ENCODE assay signal across 9 mouse cellular contexts in genomic region chr2:130176820-130177219, GRCm38 (mm10). TPM values are rescaled to one million over a fixed set of nuclear protein-coding genes. Genes with fewer than 3 reads are reported as not detected.
DNase-seq lines count a peak whose midpoint lies in the region; ATAC-seq and TF ChIP-seq lines count a peak whose summit lies in the region.
"Had no signal": no experiment of that assay in that cellular context is flagged by ENCODE, and none has a peak within 500 bp of the region (broad histone marks: within the 10 kb centered on the region; RNA-seq: fewer than 3 reads in every experiment).

No protein-coding gene starts in this region.

- TF ChIP-seq CTCF in forebrain, postnatal 0 days (IDR thresholded peaks at IDR 0.05; ENCODE audit: low read depth), result no peak

- H3K27ac ChIP-seq in forebrain, postnatal 0 days (ENCODE audit: low read depth, low read length), result no peak overlapping the region
- H3K27ac ChIP-seq in limb, embryonic 15.5 days, result no peak overlapping the region
- H3K27ac ChIP-seq in stomach, embryonic 16.5 days (ENCODE audit: low read length), result no peak overlapping the region

- no peaks in the 10 kb centered on the region for H3K27me3 ChIP-seq in megakaryocyte, embryonic 14.5 days (replicated peaks)
- H3K27me3 ChIP-seq in forebrain, postnatal 0 days (ENCODE audit: insufficient read depth, low read length), result no peaks in the 10 kb centered on the region
- H3K27me3 ChIP-seq in limb, embryonic 15.5 days, result no peaks in the 10 kb centered on the region
- H3K27me3 ChIP-seq in stomach, embryonic 16.5 days (ENCODE audit: control insufficient read depth, insufficient read depth, low read length), result no peaks in the 10 kb centered on the region

- no peaks in the 10 kb centered on the region for H3K9me3 ChIP-seq in megakaryocyte, embryonic 14.5 days
- H3K9me3 ChIP-seq in forebrain, postnatal 0 days (ENCODE audit: low read length), result no peaks in the 10 kb centered on the region
- H3K9me3 ChIP-seq in limb, embryonic 15.5 days, result no peaks in the 10 kb centered on the region
- H3K9me3 ChIP-seq in stomach, embryonic 16.5 days (replicated peaks; ENCODE audit: control insufficient read depth, low read length), result no peaks in the 10 kb centered on the region

- peaks cover 54% of the 10 kb centered on the region for H3K36me3 ChIP-seq in megakaryocyte, embryonic 14.5 days (replicated peaks; ENCODE audit: low read length)
- peaks cover 45% of the 10 kb centered on the region for H3K36me3 ChIP-seq in forebrain, postnatal 0 days (ENCODE audit: insufficient read depth)
- H3K36me3 ChIP-seq in limb, embryonic 15.5 days, result peaks cover 42% of the 10 kb centered on the region
- H3K36me3 ChIP-seq in stomach, embryonic 16.5 days (ENCODE audit: control insufficient read depth, insufficient read depth, low read length), result peaks cover 39% of the 10 kb centered on the region

- H3K4me1 ChIP-seq in megakaryocyte, embryonic 14.5 days, result peaks cover 33% of the 10 kb centered on the region
- peaks cover 10% of the 10 kb centered on the region for H3K4me1 ChIP-seq in forebrain, postnatal 0 days (ENCODE audit: insufficient read depth)
- peaks cover 21% of the 10 kb centered on the region for H3K4me1 ChIP-seq in limb, embryonic 15.5 days
- peaks cover 18% of the 10 kb centered on the region for H3K4me1 ChIP-seq in stomach, embryonic 16.5 days (ENCODE audit: control insufficient read depth, insufficient read depth, low read length)

- H3K4me2 ChIP-seq in forebrain, postnatal 0 days (ENCODE audit: low read depth), result peak overlapping the region; percentile 69; the same call in 1 of the 2 replicates
- peak overlapping the region; percentile 52 for H3K4me2 ChIP-seq in limb, embryonic 15.5 days
- H3K4me2 ChIP-seq in stomach, embryonic 16.5 days (ENCODE audit: low read depth, low read length), result peak overlapping the region; percentile 61

- no peak for ATAC-seq in megakaryocyte, adult 5-6 weeks (ENCODE audit: poor library complexity, severe bottlenecking)
- ATAC-seq in forebrain, postnatal 0 days, result no peak
- no peak for ATAC-seq in limb, embryonic 15.5 days (ENCODE audit: insufficient number of reproducible peaks, low FRiP score, low TSS enrichment, low read depth)
- ATAC-seq in stomach, embryonic 16.5 days (ENCODE audit: insufficient read depth, low FRiP score), result no peak

- intact Hi-C loops in left cerebral cortex, postnatal 10 days (cut with DNase I), result loop anchor here (2.0 to 5.0 kb wide), 2 partner anchors 70 to 90 kb away; no protein-coding TSS in a partner anchor

- H3K4me3 ChIP-seq in megakaryocyte, embryonic 14.5 days (replicated peaks), result peak overlapping the region; percentile 97
- no peak overlapping the region for H3K4me3 ChIP-seq in forebrain, postnatal 0 days (ENCODE audit: low read depth, low read length)
- H3K4me3 ChIP-seq in limb, embryonic 15.5 days, result peak overlapping the region; percentile 98; the same call in 1 of the 2 replicates
- H3K4me3 ChIP-seq in stomach, embryonic 16.5 days (replicated peaks; ENCODE audit: low read length), result peak overlapping the region; percentile 88; the same call in 1 of the 2 replicates

- 74% methylated on average over 8 of the region's 8 CpGs for WGBS in forebrain, postnatal 0 days
- WGBS in limb, embryonic 15.5 days, result 63% methylated on average over 8 of the region's 8 CpGs
- 67% methylated on average over 8 of the region's 8 CpGs for WGBS in stomach, embryonic 16.5 days

- H3K9ac ChIP-seq in forebrain, postnatal 0 days, result peak overlapping the region; percentile 99; the same call in 1 of the 2 replicates
- no peak overlapping the region for H3K9ac ChIP-seq in limb, embryonic 15.5 days
- H3K9ac ChIP-seq in stomach, embryonic 16.5 days (ENCODE audit: low read length), result peak overlapping the region; percentile 99; the same call in 1 of the 2 replicates

- DNase-seq in forebrain, postnatal 0 days, result no peak
- no peak for DNase-seq in spleen, adult 18-20 months
- DNase-seq in adrenal gland, postnatal 25 days, result no peak
- no peak for DNase-seq in left cerebral cortex, postnatal 10 days (ENCODE audit: extremely low spot score in 1 of 2, low spot score in 2 of 2)

RNA-seq across cellular contexts. Expression of gene Snrpb, which starts 2.4 kb away (rescaled TPM):
- polyA plus RNA-seq in megakaryocyte, embryonic 14.5 days (2012; ENCODE audit: insufficient read depth, low replicate concordance), result 320 and 402 TPM in 2 replicates
- total RNA-seq in megakaryocyte, adult 5-6 weeks (2015), result 226 and 247 TPM in 2 replicates
- 154 and 191 TPM in 2 replicates for total RNA-seq in megakaryocyte, adult 5-6 weeks (2017)
- total RNA-seq in forebrain, postnatal 0 days (2014; rRNA removed), result 306 TPM in 2 replicates
- polyA plus RNA-seq in forebrain, postnatal 0 days (2015; fragmentation: Nextera tagmentation; extraction: Ambion mirVana), result 334 and 388 TPM in 2 replicates
- polyA plus RNA-seq in limb, embryonic 15.5 days (2015; fragmentation: Nextera tagmentation; extraction: Ambion mirVana), result 535 and 561 TPM in 2 replicates
- polyA plus RNA-seq in stomach, embryonic 16.5 days (2015; fragmentation: Nextera tagmentation; extraction: Ambion mirVana), result 475 and 486 TPM in 2 replicates
- total RNA-seq in adrenal gland, postnatal 25 days (2021), result 175 and 178 TPM in 2 replicates
- 100 to 1,000 TPM; 108 to 112 TPM for total RNA-seq in left cerebral cortex, postnatal 10 days (2021)

RNA-seq across cellular contexts. Expression of gene Tmc2, which starts 18.2 kb away (rescaled TPM):
- polyA plus RNA-seq in megakaryocyte, embryonic 14.5 days (2012; ENCODE audit: insufficient read depth, low replicate concordance), result not detected in 2 replicates
- total RNA-seq in megakaryocyte, adult 5-6 weeks (2015), result not detected in 2 replicates
- total RNA-seq in megakaryocyte, adult 5-6 weeks (2017), result not detected in 2 replicates
- not detected in 2 replicates for total RNA-seq in forebrain, postnatal 0 days (2014; rRNA removed)
- not detected in 2 replicates for polyA plus RNA-seq in forebrain, postnatal 0 days (2015; fragmentation: Nextera tagmentation; extraction: Ambion mirVana)
- polyA plus RNA-seq in limb, embryonic 15.5 days (2015; fragmentation: Nextera tagmentation; extraction: Ambion mirVana), result not detected in 2 replicates
- polyA plus RNA-seq in stomach, embryonic 16.5 days (2015; fragmentation: Nextera tagmentation; extraction: Ambion mirVana), result not detected in 2 replicates
- total RNA-seq in adrenal gland, postnatal 25 days (2021), result not detected in 2 replicates
- not detected for total RNA-seq in left cerebral cortex, postnatal 10 days (2021)
- total RNA-seq: heart, postnatal 10 days had no signal
